Mouse (Mus musculus): Measurements from ENCODE around the gene Gm49358.

- no peak for TF ChIP-seq POLR2A (IDR thresholded peaks at IDR 0.05; ENCODE audit: borderline replicate concordance, low read depth, low read length)
- TF ChIP-seq CTCF (IDR thresholded peaks at IDR 0.05; ENCODE audit: low read depth, low read length), result no peak
Measured at GRCm38 (mm10) chr10:86782656-86783055, 18.9 kb downstream of the Gm49358 start.
